Mouse (Mus musculus) embryo, embryonic 10 days (tissue): ENCODE results near the gene Kif6.
A peak's percentile ranks its signal among the peaks of the same experiment; 100 is the strongest.

Source experiments
- DNase-seq: peaks from one replicate; pipeline ENCODE4 v3.0.0-alpha.2; 2015; ENCODE audit warnings: low spot score

Gene Kif6

DNA sequence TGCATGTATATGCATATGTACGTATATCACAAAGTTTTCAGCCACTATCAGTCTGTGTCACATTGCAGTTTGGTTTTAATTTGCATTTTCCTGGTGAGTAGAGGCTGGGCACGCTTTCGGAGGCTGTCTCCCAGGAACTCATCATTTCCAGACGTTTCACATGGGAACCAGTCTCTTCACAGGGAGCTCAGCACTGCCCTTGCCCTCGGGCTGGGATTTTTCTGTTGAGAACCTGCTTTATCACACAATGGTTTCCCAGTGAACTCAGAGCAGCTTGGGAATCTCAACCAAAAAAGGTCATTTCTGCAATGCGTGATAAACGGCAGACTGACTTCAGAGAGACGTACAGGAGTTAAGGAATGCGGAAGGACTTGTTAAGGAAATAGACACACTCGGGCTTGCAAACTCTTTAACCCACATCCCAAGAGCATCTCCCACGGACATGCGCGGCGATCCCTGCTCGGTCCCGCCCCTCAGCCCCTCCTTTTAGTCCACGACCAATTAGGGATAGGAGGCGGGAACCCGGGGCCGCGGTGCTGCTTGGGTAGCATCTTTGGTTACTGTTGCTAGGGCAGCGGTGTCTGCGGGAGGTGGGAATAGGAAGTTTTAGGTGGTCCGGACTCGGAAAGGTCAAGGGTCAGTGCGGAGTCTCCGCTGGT lies at the start of gene Kif6:
Gene Kif6 (plus strand): TSS at position 560 of the 659 bp plus-strand sequence.
- DNase-seq: peak; percentile 92

DNA sequence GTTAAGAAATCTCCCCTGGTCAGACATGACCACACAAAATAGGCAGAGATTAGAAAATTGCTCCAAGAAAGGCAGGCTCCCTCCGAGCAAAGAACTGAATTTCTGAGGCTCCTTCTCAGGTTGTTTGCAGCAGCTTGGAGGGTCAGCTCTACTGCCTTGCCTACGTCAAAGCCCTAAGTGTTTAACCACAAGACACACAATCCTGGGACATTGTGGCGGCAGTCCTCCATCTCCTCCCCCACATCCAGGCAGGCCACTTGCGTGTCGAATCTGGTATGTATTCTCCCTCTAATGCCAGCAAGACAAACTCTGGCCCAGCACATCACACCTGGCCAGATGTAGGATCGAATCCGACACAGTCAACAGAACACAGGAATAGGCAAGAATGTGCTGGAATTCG lies 46.2 kb upstream of the Kif6 start:
- DNase-seq: no peak

DNA sequence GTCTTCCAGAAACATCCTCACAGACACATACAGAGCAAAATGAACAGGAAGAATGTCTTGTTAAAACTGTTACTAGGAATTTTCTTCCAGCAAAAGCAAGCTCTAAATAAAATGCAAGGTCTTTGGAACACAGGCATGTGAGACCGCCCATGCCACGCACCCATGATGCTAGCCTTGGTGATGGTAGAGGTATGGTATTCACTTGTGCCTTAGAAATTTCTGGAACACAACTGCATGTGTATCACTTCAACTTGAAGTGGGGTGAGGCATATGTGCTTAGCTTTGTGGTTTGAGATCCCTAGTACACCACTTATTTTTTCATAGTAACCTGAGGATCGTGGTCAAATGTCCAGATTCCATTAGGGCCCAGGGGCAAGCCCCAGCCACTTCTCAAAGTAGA lies 37.6 kb upstream of the Kif6 start:
- no peak for DNase-seq

DNA sequence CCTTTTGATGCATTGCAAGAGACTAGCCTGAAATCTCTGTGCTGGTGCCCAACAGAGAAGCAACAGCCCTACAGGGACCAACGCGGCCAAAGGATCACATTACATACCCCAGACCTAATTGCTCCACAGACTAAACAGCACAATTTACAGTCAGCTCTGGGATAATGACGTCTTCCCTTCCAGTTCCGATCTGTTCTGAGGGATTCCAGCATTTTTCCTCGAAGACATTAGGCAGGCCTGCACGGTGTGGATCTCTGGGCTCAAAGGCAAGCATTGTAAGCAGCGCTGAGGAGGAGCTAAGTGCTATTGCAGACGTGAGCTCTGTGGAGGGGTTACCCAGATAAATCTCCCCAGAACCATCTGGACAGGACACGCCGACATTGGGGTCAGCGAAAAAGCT lies 32.5 kb upstream of the Kif6 start:
- peak; percentile 69 for DNase-seq

DNA sequence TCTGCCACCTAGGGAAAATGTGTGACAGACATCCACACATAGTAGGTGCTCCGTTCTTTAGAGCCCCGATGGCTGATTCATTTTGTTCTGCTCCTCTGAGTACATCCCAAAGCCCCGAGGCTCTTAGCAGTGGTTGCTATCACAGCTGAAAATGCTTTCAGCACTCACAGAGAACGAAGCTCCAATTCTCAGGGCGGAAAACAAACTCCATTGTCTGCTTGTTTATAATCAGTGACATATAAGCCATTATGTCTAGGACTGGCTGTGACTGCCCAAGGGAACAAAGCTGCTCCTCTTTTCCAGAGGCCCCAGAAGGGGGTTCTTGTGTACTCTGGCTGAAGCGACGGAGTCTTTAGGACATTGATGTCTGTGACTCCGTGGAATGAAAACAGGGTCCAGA lies 24.9 kb upstream of the Kif6 start:
- DNase-seq: no peak

DNA sequence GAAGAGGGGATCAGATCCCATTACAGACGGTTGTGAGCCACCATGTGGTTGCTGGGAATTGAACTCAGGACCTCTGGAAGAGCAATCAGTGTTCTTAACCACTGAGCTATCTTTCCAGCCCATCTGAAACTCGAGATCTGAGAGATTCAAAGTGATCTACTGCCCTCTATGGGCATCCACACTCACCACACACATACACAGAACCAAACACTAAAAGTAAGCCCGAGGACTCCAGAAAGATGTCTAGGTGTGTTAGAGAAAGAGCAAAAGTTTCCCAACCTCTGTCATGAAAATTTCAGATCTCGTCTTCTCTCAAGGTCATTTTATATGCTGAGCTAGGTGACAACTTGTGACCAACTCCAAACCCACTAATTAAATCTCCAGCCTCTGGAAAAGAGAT lies 9.5 kb upstream of the Kif6 start:
- no peak for DNase-seq

DNA sequence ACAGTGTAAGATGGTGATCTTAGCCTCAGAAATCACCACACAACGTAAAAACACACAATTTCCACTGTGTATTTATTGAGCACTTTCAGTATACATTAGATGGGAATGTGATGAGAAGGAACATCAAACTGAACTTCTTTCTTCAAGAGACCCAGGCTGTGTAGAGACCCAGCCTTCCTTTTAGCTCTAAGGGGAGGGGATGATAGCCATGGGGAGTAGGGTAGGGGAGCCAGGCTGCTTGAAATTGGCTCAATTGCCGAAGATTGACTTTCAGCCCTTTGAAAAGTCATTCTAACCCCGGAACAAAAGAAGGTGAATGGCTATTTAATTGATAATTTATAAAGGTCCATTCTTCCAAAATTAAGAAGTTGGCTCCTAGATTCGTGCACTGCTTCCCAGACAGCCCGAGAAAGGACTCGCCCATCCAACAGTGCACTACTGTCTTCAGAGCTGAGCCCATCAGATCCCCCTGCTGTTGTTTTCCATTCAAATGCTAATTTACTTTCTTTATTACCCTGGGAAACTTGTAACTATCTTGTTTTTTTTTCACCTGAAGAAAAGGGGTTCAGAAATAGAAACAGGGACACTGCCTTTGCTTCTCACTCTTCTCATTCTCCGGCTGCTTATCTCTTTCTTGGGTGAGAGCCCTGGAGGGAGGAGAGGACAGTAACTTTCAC lies 7.4 kb upstream of the Kif6 start:
- no peak for DNase-seq

DNA sequence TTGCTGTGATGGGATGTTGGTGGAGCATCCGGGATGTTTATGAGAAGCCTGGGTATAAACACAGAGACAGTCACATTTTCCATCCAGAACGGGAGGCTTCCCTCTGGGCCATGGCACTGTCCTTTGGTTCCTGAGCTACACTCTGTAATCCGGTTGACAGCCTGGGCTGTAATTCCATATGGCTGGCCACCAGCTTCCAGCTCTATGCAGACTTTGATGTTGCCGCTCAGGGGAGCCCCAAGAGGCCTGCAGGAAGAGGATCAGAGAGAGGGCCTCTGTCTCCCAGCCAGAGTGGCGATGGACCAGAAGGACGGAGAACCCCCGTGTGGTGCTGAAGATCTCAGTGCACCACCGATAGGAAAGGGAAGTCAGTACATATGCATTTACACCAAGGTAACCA lies 4.6 kb upstream of the Kif6 start:
- no peak for DNase-seq

DNA sequence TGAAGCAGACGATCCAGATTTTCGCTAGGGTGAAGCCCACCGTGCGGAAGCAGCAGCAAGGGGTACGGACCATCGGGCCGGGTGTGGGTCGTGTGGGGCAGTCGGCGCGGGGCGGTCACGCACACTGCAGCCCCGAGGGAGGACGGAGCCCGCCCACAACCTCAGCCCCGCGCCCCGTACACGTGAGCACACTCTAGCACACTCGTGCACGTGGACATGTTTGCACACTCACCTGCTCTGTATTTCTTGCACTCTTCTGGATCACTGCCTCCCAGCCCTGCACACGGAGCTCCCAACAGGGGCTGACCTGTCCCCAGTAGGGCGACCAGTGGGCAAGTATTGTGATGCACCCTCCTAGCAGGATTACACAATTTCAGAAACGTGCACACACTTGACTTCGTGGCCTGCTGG lies 310 bp downstream of the Kif6 start:
- no peak for DNase-seq

DNA sequence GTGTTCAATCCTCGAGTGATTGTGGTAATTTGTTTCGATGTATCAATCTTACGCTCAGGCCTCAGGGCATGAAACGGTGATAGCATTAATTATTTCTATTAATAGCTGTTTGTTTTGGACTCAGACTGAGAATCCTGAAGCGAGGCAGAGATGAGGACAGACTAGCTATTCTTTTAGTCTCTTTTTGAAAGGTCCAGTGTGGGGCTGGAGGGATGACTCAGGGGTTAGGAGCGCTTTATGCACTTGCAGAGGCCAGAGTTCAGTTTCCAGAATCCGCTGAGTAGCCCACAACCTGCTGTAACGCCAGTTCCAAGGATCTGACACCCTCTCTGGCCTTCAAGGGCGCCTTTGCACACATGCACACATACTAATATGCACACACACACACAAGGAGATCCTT lies 9.6 kb downstream of the Kif6 start:
- DNase-seq: no peak

DNA sequence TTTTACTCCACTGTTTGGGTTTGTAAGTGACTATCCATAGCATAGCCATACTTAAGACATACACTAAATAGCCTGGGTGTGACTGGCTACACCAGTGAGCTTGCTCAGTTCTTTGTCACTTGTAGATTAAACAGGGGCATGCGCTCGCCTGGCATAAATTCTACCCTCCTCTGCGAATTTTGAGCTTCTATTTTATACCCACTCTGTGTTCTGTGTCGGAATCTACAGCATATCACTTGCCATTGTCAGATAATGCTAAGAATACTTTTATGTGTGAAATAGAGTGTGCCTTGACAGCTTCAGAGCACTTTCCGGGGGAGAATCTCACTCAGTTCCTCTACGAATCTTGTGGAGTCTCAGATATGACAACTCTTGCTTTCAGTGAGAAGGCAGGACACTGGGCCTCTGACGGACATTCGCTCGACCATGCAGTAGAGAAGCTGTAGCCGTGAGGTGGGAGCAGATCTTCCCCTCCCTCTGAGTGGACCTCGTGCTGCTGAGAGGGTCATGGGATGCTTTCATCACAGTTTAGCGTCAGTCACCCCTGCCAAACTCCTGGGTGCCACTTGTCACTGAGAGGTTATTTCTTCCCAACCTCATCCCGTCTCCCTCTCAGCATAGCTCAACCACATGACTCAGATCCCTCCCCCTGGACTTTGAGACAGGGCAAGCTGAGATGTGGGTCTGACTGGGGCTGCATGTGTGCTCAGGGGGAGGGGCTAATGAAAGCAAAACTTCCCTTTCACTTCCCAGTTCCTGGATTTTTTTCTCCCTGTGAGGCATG lies 12.3 kb downstream of the Kif6 start:
- no peak for DNase-seq

DNA sequence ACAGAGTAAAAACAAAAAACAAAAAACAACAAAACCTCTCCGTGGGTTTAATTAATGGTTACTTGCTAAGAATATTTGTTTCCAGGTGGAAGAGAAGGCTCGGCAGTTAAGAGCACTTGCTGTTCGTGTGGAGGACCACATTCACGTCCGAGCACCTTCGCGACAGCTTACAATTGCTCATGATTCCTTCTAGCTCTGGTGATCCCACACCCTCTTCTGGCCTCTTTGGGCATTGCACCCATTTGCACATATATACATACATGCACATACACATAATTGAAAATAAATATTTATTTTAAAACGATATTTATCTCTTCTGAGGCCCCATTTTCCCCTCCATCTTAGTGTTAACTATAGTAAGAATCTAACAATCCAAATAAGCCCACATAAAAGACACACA lies 13.9 kb downstream of the Kif6 start:
- peak; percentile 23 for DNase-seq

DNA sequence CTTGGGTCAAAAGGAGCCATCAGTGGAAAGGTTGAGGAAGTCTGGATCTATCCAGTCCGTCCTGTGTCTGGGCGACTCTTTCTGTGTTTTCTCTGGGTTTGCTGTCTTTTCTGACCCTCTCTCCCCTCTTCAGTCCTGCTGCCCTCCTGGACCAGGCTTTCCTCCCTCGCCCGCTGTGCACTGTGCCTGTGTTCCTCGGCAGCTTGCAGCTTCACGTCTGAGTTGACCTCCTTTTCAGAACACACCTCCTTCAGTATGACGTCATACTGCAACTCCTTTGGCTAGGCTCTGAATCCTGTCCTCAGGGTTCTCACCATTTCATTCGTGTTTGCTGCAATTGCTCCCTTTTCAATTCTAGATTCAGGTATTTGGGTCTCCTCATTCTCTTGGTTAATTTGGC lies 18.1 kb downstream of the Kif6 start:
- DNase-seq: no peak

DNA sequence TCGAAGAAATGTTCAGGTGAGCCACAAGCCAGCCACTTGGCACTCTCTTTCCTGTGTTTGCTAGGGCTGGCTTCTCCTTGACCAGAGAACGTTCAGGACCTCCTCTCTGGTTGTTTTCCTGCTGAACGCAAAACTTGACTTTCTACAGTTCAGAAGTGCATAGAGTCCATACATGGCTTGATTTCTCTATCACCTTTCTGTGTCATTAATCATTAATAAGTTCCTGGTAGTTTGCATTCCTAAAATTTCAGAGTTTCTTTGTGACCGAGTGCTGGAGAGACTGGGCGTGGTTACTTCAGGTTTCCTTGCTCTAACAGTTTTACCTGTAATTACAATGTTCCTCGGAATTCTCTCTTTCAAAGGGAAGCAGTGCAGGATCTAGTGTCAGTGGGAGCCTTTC lies 27.0 kb downstream of the Kif6 start:
- no peak for DNase-seq

DNA sequence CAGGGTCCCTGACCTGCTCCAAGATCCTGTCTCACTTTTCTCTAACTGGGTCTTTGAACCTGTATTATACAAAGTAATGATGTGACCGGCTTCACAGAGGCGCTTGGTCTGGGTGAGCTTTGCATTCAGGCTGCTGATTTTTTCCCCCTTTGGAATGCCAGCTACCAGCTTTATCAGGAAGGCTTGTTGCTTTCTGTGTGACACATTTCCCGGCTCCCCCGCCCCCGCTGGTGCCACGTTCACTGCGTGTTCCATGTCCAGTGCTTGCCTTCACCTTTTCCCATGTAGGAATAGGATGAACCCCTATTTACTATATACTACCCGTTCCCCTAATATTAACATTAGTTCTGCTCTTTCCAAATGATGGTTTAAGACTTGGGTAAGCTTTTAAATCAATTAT lies 27.4 kb downstream of the Kif6 start:
- DNase-seq: no peak

DNA sequence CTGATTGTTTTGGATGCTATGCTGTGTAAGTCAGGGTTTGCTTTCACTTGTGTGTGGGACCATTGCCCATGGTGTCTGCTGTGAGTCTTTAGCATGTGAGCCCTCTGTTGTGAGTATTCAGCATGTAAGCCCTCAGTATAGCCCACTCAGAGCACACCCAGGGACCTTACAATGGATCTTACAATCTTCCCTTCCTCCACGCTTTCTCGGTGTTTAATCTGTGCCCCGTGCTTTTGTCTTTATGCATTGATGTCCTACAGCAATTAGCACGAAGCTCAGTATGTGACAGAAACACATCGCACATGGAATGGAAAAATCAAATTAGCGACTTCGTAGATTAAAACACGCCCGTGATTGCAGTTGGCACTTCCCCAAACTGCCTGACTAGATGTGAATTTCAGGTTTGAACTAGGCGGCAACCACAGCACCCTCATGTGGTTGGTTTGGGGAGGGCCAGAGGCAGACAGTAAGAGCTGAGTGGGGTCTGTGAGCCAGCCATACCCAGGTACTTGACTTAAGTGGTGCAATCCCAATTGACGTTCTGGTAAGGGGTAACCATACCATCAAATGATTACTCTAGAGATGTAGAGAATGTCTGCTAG lies 28.1 kb downstream of the Kif6 start:
- no peak for DNase-seq

DNA sequence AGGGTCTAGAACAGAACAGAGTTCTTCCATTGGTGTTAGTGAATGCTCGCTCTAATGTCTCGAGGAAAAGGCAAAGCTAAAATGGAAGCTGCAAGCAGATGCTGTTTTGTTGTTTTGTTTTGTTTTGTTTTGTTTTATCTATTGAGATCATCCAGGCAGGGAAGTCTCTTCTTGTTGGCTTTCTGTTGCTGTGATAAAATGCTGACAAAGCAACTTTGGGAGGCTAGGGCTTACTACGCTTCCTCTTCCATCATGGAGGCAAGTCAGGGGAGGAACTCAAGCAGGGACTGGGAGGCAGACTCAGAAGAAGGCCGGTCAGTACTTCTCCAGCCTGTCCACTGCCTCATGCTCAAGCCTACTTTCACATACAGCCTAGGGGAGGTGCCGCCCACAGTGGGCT lies 31.3 kb downstream of the Kif6 start:
- DNase-seq: no peak

DNA sequence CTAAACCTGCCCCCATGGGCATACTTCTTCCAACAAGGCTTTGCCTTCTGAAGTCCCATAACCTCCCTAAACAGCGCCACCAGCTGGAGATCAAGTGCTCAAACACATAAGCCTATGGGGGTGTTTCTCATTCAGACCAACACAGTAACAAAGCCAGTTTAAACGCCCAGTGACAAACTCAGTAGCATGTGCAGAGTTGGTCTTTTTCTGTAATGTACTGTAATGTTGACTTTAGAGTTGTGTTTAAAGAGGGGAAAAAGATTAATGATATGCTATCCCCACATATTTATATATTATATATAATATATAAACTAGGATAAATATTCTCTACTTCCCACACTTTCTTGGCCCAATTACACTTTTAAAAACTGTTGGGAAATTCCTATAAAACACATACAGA lies 34.0 kb downstream of the Kif6 start:
- no peak for DNase-seq

DNA sequence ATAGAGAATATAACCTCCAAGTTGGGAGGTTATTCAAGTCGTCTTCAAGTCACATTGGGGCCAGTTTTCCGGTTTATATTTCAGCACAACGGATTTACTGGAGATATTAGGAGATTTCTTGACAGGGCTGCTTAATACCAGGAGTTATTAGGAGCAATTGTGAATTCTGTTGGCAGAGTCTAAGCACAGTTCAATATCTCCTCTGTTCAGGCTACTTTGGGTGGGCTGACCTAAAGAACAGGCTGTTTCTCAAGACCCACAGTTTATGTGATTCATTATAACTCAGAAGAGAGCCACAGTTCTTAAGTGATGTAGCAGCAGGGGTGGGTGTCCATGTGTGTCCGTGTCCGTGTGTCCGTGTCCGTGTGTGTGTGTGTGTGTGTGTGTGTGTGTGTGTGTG lies 34.5 kb downstream of the Kif6 start:
- no peak for DNase-seq

DNA sequence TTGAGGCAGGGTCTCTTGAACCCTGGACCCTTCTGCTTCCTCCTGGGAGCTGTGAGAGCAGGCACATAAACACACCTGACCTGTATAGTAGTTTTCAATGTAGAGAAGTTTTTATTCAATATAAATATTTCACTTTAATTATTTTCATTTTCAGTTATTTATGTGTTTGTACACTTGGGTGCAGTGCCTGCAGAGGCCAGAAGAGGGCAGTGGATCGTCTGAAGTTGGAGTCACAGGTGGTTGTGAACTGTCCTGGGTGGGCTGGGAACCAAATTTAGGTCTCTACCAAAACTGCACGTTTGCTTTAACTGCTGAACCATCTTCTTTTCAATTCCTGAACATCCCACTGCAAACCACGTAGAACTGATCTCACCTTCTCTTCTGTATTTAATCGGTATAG lies 35.4 kb downstream of the Kif6 start:
- no peak for DNase-seq

DNA sequence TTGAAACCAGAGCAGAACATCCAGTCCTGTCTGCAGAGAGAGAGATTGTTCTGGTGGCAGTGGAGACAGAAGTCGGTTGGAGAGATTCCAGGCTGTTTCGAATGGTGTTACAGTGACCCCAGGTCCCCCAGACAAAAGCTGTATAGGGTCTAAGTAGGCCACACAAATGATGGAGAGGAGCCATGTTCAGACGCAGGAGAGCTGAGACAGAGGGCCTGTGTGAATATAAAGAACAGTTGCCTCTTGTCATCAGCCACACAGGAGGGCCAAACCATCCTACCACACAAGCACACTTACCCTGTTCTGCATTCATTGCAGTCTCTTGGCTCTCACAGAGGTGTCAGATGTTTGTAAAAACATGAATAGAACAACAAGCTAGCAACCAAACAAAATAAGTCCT lies 37.4 kb downstream of the Kif6 start:
- DNase-seq: no peak

DNA sequence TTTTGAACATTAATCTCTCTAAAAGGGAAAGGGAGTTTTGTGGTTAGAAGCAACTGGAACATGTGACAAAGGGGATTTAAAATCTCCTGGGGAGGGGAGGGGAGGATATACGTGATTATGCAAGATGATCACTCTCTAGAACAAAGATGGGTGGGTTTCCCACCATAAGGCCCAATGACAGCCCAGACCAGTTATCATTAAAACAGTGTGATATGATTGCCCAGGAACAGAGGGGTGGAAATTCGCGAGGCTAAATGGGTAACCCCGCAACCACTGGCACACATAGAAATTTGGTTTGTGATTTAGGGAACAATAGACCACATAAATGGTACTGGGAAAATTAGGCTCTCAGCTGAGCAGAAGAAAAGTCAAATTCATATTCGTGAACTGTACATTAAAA lies 37.9 kb downstream of the Kif6 start:
- no peak for DNase-seq

DNA sequence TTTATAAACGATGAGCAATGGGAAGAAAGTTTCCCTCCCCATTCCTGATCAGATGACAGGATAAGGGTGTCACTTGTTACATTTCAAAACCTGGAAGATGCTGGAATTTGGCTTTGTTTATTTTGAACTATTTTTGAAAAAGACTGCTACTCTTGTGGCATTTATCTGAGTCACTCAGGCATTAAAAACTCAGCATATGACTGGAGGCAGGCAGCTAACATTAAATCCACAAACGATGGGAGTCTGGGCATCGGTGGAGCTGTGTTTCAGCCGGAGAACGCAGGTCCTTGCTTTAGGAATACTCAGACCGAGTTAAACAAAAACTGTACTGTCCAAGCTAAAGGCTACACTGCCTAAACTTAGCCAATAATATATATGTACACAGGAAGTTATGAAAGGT lies 46.7 kb downstream of the Kif6 start:
- no peak for DNase-seq
